Mouse (Mus musculus) olfactory bulb, adult 2 months (tissue): ENCODE data around the gene Hunk.

Experiments used
- CTCF ChIP-seq: fragments of 200-500 bp; IDR thresholded peaks from 2 replicates; pipeline ENCODE4 v1.5.1; 2012; ENCODE audit warnings: low read depth, mild to moderate bottlenecking, low read length, moderate library complexity; ENCODE audit not compliant: insufficient read depth
- POLR2A ChIP-seq: fragments of 200-500 bp; IDR thresholded peaks from 2 replicates; pipeline ENCODE4 v1.6.1; 2012; ENCODE audit warnings: mild to moderate bottlenecking, low read depth, low read length, moderate library complexity; ENCODE audit not compliant: insufficient read depth

DNA sequence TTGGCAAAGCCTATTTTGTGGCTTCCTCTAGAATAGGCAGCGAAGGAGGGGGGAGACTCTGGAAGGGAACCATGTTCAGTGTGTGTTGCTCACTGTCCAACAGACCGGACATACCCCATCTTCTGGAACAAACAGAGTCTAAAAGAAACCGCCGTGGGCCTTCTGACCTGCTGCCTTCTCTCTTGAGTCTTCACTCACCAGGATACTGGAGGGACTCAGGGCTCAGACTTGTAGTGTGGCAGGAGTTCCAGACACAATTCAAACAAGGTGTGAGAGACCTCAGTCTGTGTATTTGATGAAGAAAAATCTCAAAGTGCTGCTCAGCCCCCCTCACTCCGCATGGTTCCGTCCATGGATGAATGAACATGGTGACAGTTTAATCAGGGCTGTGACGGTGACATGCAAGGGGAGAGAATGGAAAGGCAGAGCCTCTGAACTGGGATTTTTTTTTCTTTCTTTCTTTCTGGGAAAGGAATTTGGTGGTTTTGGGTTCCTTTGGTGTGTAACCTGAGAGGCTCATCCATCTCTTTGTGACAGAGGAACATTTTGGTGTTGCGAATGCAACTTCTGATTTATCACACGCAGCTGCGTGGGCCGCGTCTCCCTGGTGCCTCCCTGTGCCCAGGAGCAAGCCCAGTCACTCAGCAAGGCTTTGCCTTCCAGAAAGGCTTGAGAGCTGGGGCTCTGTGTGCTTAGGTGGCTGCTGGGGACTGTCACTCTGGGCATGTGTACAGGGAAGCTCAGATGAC, 21.9 kb downstream of the Hunk start:
- TF ChIP-seq CTCF (no peak), POLR2A (no peak)
